Mouse (Mus musculus) embryonic fibroblast, embryonic 13.5 days (primary cell): ENCODE data around the gene Napsa.

Experiments used
- CTCF ChIP-seq: IDR thresholded peaks from 2 replicates; pipeline ENCODE4 v1.5.1; 2011; ENCODE audit warnings: mild to moderate bottlenecking, control low read depth, low read length, moderate library complexity, borderline replicate concordance; ENCODE audit not compliant: insufficient read depth
- POLR2A ChIP-seq: IDR thresholded peaks from 2 replicates; pipeline ENCODE4 v1.6.1; 2011; ENCODE audit warnings: low read depth, mild to moderate bottlenecking, control low read depth, low read length, moderate library complexity

DNA sequence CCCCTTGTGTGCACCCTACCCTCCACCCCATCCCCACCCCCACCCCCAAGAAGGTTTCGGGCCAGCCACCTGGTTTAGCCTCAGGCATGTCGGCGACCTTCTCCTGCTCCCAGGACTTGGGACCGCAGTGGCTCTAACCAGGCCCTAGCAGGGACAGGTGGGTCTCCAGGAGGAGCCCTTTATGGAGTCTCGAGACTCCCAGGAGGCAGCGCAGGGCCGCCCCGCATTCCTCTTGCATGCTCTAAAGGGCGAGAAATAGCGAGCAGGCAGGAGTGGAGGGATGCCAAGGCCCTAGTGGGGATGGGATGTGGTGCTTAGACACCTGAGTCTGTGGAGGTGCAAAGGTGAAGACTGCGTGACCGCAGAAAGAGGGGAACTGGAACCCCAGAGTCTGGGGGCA, 47.7 kb upstream of the Napsa start, which contains the start of gene Mybpc2:
- TF ChIP-seq CTCF (no peak), POLR2A (no peak)
